Mouse (Mus musculus): ENCODE results near the gene Hoxb7. TPM values are rescaled to one million over a fixed set of nuclear protein-coding genes. Genes with fewer than 3 reads are reported as not detected.
A peak's percentile ranks its signal among the peaks of the same experiment; 100 is the strongest.

Hoxb7 gene
- polyA plus RNA-seq, 1 experiment = not detected

GRCm38 (mm10) chr11:96309288-96309687 is 22.9 kb downstream of the Hoxb7 start:
- Histone ChIP-seq H3K27ac (ENCODE audit: insufficient read depth, low read length) (no peak overlapping the region), H3K4me1 (ENCODE audit: control insufficient read depth, insufficient read depth, low read length) (no peaks in the 10 kb centered on the region), H3K27me3 (ENCODE audit: control insufficient read depth, insufficient read depth, low read length, poor library complexity, severe bottlenecking) (peaks cover 64% of the 10 kb centered on the region), H3K36me3 (ENCODE audit: control insufficient read depth, insufficient read depth, low read length, poor library complexity, severe bottlenecking) (no peaks in the 10 kb centered on the region), H3K9me3 (replicated peaks; ENCODE audit: control insufficient read depth, insufficient read depth, low read length, poor library complexity, severe bottlenecking) (no peaks in the 10 kb centered on the region), H3K4me3 (ENCODE audit: low read depth, low read length) (no peak overlapping the region), H3K9ac (ENCODE audit: low read depth, poor library complexity, severe bottlenecking) (no peak overlapping the region)
- TF ChIP-seq EP300 (IDR thresholded peaks at IDR 0.05; ENCODE audit: insufficient read depth, low read depth, low read length) = no peak
- TF ChIP-seq POLR2A (IDR thresholded peaks at IDR 0.05; ENCODE audit: insufficient read depth, low read length) = no peak
- TF ChIP-seq CTCF (IDR thresholded peaks at IDR 0.05; ENCODE audit: low read depth, low read length) = no peak

DNA sequence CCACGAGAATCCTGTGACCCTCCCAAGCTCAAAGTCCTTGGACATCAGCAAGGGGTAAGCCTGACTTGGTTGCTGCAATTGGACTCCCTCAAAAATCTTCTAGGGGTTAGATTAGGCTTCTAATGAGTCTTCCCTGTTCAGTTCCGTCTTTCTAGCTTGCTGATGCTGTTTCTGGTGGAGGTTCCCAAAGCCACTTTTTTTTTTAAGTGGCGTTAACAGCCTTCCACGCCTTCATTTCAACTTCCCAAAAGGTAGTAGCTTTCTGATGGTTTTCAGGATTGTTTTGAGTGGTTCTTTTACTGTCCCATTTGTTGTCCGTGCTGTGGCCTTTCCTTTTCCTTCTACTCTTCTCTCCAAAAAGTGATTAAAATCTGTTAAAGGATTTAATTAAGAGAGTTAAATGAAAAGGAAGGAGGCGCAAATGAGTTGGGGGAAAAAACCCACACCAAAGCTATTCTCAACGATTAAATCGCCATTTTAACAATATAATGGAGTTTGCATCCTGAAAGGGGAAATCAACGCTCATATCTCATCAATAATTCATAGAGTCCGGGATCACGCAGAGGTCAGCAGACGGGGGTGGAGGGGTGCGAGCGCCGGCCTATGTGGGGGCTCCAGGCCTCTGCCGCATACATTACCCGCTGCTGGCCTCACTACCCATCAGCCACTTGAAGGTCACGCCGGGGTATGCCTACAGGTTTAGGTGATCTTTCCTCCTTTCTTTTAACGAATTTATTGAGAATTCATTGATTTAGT is 23.9 kb downstream of the Hoxb7 start:
- no peak overlapping the region for H3K4me3 ChIP-seq (ENCODE audit: low read depth, low read length)
- H3K4me1 ChIP-seq (ENCODE audit: control insufficient read depth, insufficient read depth, low read length) = no peaks in the 10 kb centered on the region
- TF ChIP-seq EP300 (IDR thresholded peaks at IDR 0.05; ENCODE audit: insufficient read depth, low read depth, low read length) (no peak), POLR2A (IDR thresholded peaks at IDR 0.05; ENCODE audit: insufficient read depth, low read length) (no peak), CTCF (IDR thresholded peaks at IDR 0.05; ENCODE audit: low read depth, low read length) (no peak)
- H3K36me3 ChIP-seq (ENCODE audit: control insufficient read depth, insufficient read depth, low read length, poor library complexity, severe bottlenecking) = no peaks in the 10 kb centered on the region
- peaks cover 66% of the 10 kb centered on the region for H3K27me3 ChIP-seq (ENCODE audit: control insufficient read depth, insufficient read depth, low read length, poor library complexity, severe bottlenecking)
- no peak overlapping the region for H3K9ac ChIP-seq (ENCODE audit: low read depth, poor library complexity, severe bottlenecking)
- H3K27ac ChIP-seq (ENCODE audit: insufficient read depth, low read length) = no peak overlapping the region
- no peaks in the 10 kb centered on the region for H3K9me3 ChIP-seq (replicated peaks; ENCODE audit: control insufficient read depth, insufficient read depth, low read length, poor library complexity, severe bottlenecking)

- Histone ChIP-seq H3K27ac (ENCODE audit: insufficient read depth, low read length) (no peak overlapping the region), H3K9ac (ENCODE audit: low read depth, poor library complexity, severe bottlenecking) (no peak overlapping the region), H3K4me3 (ENCODE audit: low read depth, low read length) (no peak overlapping the region), H3K9me3 (replicated peaks; ENCODE audit: control insufficient read depth, insufficient read depth, low read length, poor library complexity, severe bottlenecking) (no peaks in the 10 kb centered on the region), H3K36me3 (ENCODE audit: control insufficient read depth, insufficient read depth, low read length, poor library complexity, severe bottlenecking) (no peaks in the 10 kb centered on the region), H3K4me1 (ENCODE audit: control insufficient read depth, insufficient read depth, low read length) (no peaks in the 10 kb centered on the region), H3K27me3 (ENCODE audit: control insufficient read depth, insufficient read depth, low read length, poor library complexity, severe bottlenecking) (peaks cover 64% of the 10 kb centered on the region)
- TF ChIP-seq CTCF (IDR thresholded peaks at IDR 0.05; ENCODE audit: low read depth, low read length) = no peak
- no peak for TF ChIP-seq EP300 (IDR thresholded peaks at IDR 0.05; ENCODE audit: insufficient read depth, low read depth, low read length)
- TF ChIP-seq POLR2A (IDR thresholded peaks at IDR 0.05; ENCODE audit: insufficient read depth, low read length) = no peak
These were observed 24.7 kb downstream of the Hoxb7 start for GRCm38 (mm10) chr11:96311097-96311496.

GRCm38 (mm10) chr11:96311520-96312417 is 25.3 kb downstream of the Hoxb7 start:
- H3K27ac ChIP-seq (ENCODE audit: insufficient read depth, low read length) = no peak overlapping the region
- no peaks in the 10 kb centered on the region for H3K36me3 ChIP-seq (ENCODE audit: control insufficient read depth, insufficient read depth, low read length, poor library complexity, severe bottlenecking)
- TF ChIP-seq EP300 (IDR thresholded peaks at IDR 0.05; ENCODE audit: insufficient read depth, low read depth, low read length) (no peak), POLR2A (IDR thresholded peaks at IDR 0.05; ENCODE audit: insufficient read depth, low read length) (no peak), CTCF (IDR thresholded peaks at IDR 0.05; ENCODE audit: low read depth, low read length) (peak; percentile 74)

DNA sequence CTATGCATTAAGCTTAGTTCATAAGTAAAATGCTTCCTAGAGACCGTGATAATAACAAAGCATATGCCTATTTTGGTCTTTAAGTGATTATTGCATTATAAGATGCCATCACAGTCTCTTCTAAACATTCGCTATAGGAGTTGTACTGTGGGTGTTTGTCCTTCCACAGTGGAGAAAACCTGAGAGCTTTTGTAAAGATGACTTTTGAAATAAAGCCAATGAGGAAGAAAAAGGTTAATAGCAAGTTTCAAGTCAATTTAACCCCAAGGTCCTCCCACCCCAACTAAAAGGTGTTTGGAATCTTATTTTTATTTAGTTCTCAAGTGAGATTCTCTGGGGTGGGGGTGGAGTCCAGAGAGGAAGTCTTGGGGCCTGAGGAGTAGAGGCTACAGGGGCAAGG is 26.7 kb downstream of the Hoxb7 start:
- Histone ChIP-seq H3K4me1 (ENCODE audit: control insufficient read depth, insufficient read depth, low read length) (no peaks in the 10 kb centered on the region), H3K9ac (ENCODE audit: low read depth, poor library complexity, severe bottlenecking) (no peak overlapping the region), H3K36me3 (ENCODE audit: control insufficient read depth, insufficient read depth, low read length, poor library complexity, severe bottlenecking) (no peaks in the 10 kb centered on the region), H3K27ac (ENCODE audit: insufficient read depth, low read length) (no peak overlapping the region), H3K9me3 (replicated peaks; ENCODE audit: control insufficient read depth, insufficient read depth, low read length, poor library complexity, severe bottlenecking) (no peaks in the 10 kb centered on the region), H3K27me3 (ENCODE audit: control insufficient read depth, insufficient read depth, low read length, poor library complexity, severe bottlenecking) (peaks cover 65% of the 10 kb centered on the region), H3K4me3 (ENCODE audit: low read depth, low read length) (no peak overlapping the region)
- no peak for TF ChIP-seq EP300 (IDR thresholded peaks at IDR 0.05; ENCODE audit: insufficient read depth, low read depth, low read length)
- no peak for TF ChIP-seq CTCF (IDR thresholded peaks at IDR 0.05; ENCODE audit: low read depth, low read length)
- no peak for TF ChIP-seq POLR2A (IDR thresholded peaks at IDR 0.05; ENCODE audit: insufficient read depth, low read length)

More at GRCm38 (mm10) chr11:96311520-96312417, 25.3 kb downstream of the Hoxb7 start:
- Histone ChIP-seq H3K9me3 (replicated peaks; ENCODE audit: control insufficient read depth, insufficient read depth, low read length, poor library complexity, severe bottlenecking) (no peaks in the 10 kb centered on the region), H3K4me1 (ENCODE audit: control insufficient read depth, insufficient read depth, low read length) (no peaks in the 10 kb centered on the region), H3K4me3 (ENCODE audit: low read depth, low read length) (no peak overlapping the region), H3K9ac (ENCODE audit: low read depth, poor library complexity, severe bottlenecking) (no peak overlapping the region), H3K27me3 (ENCODE audit: control insufficient read depth, insufficient read depth, low read length, poor library complexity, severe bottlenecking) (peaks cover 65% of the 10 kb centered on the region)

Measured in ES-Bruce4 (cell line).